Mouse (Mus musculus): ENCODE measurements around the gene Tpx2.

DNA sequence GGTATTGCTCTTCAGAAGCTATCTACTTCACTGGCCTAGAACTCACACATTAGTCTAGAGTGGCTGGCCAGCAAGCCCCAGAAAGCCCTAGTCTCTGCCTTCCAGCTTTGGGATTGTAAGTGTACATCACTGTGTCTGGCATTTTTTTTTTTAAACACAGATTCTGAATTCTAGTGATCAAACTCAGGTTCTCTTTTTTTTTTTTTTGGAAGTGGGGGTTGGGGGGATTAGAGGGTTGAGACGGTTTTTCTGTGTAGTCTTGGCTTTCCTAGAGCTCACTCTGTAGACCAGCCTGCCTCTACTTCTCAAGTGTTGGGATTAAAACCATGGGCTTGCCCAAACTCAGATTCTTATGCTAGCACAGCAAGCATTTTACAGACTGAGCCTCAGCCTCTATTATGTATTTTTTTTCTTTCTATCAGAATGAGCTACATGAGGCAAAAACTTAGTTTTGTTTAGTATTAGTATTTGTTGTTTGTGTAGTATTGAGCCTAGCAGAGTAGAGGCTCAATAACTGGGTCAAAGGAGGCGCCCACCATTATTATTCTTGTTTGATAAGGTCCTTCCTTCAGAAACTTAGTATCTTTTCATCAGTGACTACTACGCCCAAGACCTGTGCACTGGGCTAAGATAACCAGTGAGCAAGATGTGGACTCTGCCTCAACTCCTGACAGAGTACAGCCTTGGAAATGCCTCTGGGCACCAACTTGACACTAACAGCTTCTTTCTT, 23.2 kb upstream of the Tpx2 start:
- TF ChIP-seq CTCF (IDR thresholded peaks at IDR 0.05; ENCODE audit: borderline replicate concordance, extremely low read depth, insufficient read depth, insufficient read length) (no peak), POLR2A (IDR thresholded peaks at IDR 0.05; ENCODE audit: borderline replicate concordance, extremely low read depth, insufficient read depth, insufficient read length, poor library complexity, severe bottlenecking) (no peak)

All from brain, embryonic 14.5 days (tissue).